Mouse (Mus musculus): ENCODE results near the gene Fmc1.

Fmc1 gene

GRCm38 (mm10) chr6:38551989-38552635, 18.8 kb downstream of the Fmc1 start:
- DNase-seq (ENCODE audit: low spot score in 2 of 2) = peak; percentile 98

- no peak for DNase-seq (ENCODE audit: low spot score in 2 of 2)
Observed at GRCm38 (mm10) chr6:38552636-38553000, 19.3 kb downstream of the Fmc1 start.

- peak; percentile 46 to 58 for DNase-seq (ENCODE audit: low spot score in 2 of 2)
Observed at GRCm38 (mm10) chr6:38576096-38576495, 42.8 kb downstream of the Fmc1 start.

- DNase-seq (ENCODE audit: low spot score in 2 of 2) = no peak
Observed at GRCm38 (mm10) chr6:38580112-38580857, 47.0 kb downstream of the Fmc1 start.

GRCm38 (mm10) chr6:38581711-38582110, 48.4 kb downstream of the Fmc1 start:
- no peak for DNase-seq (ENCODE audit: low spot score in 2 of 2)

Data from spleen, postnatal 36 days (tissue).